Mouse (Mus musculus) kidney, adult 2 months (tissue): ENCODE results near the gene S1pr1. TPM values are rescaled to one million over a fixed set of nuclear protein-coding genes. Genes with fewer than 3 reads are reported as not detected.

Source experiments
- DNase-seq: peaks from one replicate; pipeline ENCODE4 v3.0.0; 2021
- H3K27ac ChIP-seq: fragments of 200-500 bp; 2 replicates; pipeline ENCODE4 v1.5.1; 2012; ENCODE audit warnings: low read depth, low read length, control low read depth, inconsistent platforms; ENCODE audit not compliant: insufficient read depth
- H3K27me3 ChIP-seq: fragments of 200-500 bp; replicated peaks from 2 replicates; pipeline ENCODE4 v1.6.1; 2012; ENCODE audit warnings: mild to moderate bottlenecking, moderate library complexity, low read length, inconsistent platforms; ENCODE audit not compliant: control insufficient read depth, insufficient read depth
- H3K36me3 ChIP-seq: fragments of 200-500 bp; 2 replicates; pipeline ENCODE4 v1.6.1; 2012; ENCODE audit warnings: mild to moderate bottlenecking, moderate library complexity, low read length, inconsistent platforms; ENCODE audit not compliant: control insufficient read depth, insufficient read depth
- H3K4me1 ChIP-seq: fragments of 200-500 bp; 2 replicates; pipeline ENCODE4 v1.6.1; 2011; ENCODE audit warnings: low read length; ENCODE audit not compliant: control insufficient read depth, insufficient read depth
- H3K4me3 ChIP-seq: fragments of 200-500 bp; 2 replicates; pipeline ENCODE4 v1.5.1; 2011; ENCODE audit warnings: mild to moderate bottlenecking, low read depth, low read length, control low read depth; ENCODE audit not compliant: insufficient read depth
- CTCF ChIP-seq: fragments of 200-500 bp; conservative IDR thresholded peaks from 2 replicates; pipeline ENCODE4 v1.5.1; 2011; ENCODE audit warnings: low read depth, mild to moderate bottlenecking, control low read depth, low read length, moderate library complexity, mixed read lengths; ENCODE audit not compliant: insufficient read depth, insufficient read length
- POLR2A ChIP-seq: fragments of 200-500 bp; IDR thresholded peaks from one replicate; pipeline ENCODE4 v1.6.1; 2011; ENCODE audit warnings: low read depth, low read length, control low read depth
- WGBS: fragments of 180-500 bp; shearing (Covaris S2); methylation state at CpG from one replicate; pipeline ENCODE4 v1.1.7; 2018; 5-methylcytosine and 5-hydroxymethylcytosine counted together
- polyA plus RNA-seq: library from polyadenylated mRNA; depleted of rRNA; stranded (reverse); fragments of >200 nt; gene quantifications from 2 replicates; pipeline ENCODE4 v1.2.3, GENCODE M21; 2012

The S1pr1 gene
- polyA plus RNA-seq, 1 experiment, result 24.0 TPM

DNA sequence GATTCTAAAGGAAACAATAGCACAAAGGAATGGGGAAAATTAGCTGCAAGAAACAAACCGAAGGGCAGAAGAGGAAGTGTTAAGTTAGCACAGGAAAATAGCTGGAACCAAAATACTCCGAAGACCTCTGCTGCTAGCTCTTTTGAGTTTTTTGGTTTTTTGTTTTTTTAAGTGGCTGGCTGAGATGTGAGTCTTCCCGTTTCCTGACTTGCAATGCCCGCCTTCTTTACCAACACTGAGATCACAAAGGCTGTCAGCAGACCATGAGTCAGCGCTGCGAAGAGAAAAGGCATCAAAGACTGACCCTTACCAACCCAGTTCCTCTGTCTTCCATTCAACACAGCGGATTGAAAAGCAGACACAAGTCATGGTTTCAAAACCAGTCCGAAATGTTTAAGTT is 25.5 kb downstream of the S1pr1 start:
- TF ChIP-seq CTCF (no peak), POLR2A (no peak)
- whole genome bisulfite sequencing, result 42% methylated on average over 8 of the region's 8 CpGs
- H3K27ac ChIP-seq, result no peak overlapping the region; the same call in 1 of the 2 replicates
- no peaks in the 10 kb centered on the region for H3K4me1 ChIP-seq
- H3K27me3 ChIP-seq, result no peaks in the 10 kb centered on the region
- no peak overlapping the region for H3K4me3 ChIP-seq
- peak; percentile 46 for DNase-seq
- no peaks in the 10 kb centered on the region for H3K36me3 ChIP-seq

DNA sequence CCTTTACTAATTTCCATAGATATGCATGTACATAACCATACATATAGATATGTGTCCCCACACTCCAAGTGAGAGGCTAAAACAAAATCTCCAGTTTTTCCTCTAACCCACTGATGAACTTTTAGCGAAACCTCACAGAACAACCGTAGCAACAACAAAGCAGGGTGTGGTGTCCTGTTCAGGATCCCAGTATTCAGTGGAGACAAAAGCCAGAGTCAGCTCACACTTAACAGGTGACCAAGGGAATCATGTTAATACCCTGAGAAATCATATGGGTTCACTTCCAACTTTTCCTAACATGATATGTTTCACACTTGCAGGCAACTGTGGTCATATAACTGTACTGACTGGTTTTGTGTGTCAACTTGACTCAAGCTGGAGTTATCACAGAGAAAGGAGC is 27.1 kb downstream of the S1pr1 start:
- H3K36me3 ChIP-seq, result no peaks in the 10 kb centered on the region
- no peak for TF ChIP-seq POLR2A
- TF ChIP-seq CTCF, result no peak
- H3K4me1 ChIP-seq, result no peaks in the 10 kb centered on the region
- no peak overlapping the region for H3K4me3 ChIP-seq
- no peak for DNase-seq
- H3K27ac ChIP-seq, result no peak overlapping the region
- 82% methylated on average over 2 of the region's 2 CpGs for WGBS
- H3K27me3 ChIP-seq, result no peaks in the 10 kb centered on the region

DNA sequence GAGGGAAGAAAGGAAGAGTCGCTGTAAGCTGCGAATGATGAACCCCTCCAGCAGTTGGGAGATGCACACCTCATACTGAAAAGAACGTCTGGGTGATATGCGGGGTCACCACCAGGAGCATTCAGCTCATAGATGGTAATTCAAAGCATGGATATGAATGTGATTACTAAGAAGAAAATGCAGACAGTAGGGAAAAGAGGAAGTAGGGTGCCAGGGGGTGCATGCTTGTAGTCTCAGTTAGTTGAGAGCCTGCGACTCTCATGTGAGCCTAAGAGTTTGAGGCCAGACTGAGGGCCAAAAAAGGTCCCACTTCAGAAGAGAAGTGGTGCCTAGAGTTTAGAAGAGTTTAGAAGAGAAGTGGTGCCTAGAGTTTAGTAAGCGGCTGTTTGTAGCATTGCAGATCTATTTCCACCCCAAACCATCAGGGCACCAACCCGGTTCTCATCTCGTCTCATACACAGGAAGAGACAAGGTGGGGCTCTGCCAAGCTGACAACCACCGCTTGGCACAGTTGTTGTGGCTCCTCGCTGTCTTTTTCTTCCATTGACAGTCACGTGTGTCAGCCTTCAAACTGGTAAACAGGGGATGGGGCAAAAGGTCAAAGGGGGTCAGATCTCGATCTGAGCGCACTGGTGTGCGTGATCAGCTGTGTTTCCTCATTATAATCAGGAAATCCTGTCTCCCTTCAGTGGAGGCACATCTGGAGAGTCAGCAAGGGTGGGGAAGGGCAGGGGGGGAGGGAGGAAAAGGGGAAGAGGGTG is 32.4 kb downstream of the S1pr1 start:
- H3K36me3 ChIP-seq, result no peaks in the 10 kb centered on the region
- WGBS, result 63% methylated on average over 14 of the region's 14 CpGs
- H3K27ac ChIP-seq, result no peak overlapping the region
- H3K4me3 ChIP-seq, result no peak overlapping the region
- TF ChIP-seq CTCF (no peak), POLR2A (no peak)
- DNase-seq, result peak; percentile 65
- H3K4me1 ChIP-seq, result no peaks in the 10 kb centered on the region
- no peaks in the 10 kb centered on the region; the same call in 1 of the 2 replicates for H3K27me3 ChIP-seq

DNA sequence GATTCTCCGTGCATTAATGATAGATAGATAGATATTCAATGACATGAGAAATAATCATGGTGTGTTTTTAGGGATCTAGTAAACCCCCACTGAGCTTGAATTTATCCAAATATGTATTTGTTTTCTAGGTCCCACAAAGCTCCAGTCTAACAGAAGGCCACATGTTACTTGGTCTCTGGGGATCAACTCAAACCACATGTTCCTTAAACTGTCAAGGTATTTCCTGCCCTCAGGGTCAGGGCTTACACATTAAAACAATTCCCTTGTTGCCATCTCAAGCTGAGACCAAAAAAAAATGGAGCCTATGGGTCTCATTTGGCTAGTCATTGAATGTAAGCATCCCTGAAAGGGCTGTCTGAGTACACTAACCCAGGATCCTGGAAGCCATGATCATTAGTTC is 33.7 kb downstream of the S1pr1 start:
- DNase-seq, result no peak
- Histone ChIP-seq H3K27me3 (no peaks in the 10 kb centered on the region; the same call in 1 of the 2 replicates), H3K27ac (no peak overlapping the region), H3K36me3 (no peaks in the 10 kb centered on the region), H3K4me1 (no peaks in the 10 kb centered on the region), H3K4me3 (no peak overlapping the region)
- WGBS, result 84% methylated on average over 1 of the region's 1 CpGs
- TF ChIP-seq CTCF, result no peak
- no peak for TF ChIP-seq POLR2A

DNA sequence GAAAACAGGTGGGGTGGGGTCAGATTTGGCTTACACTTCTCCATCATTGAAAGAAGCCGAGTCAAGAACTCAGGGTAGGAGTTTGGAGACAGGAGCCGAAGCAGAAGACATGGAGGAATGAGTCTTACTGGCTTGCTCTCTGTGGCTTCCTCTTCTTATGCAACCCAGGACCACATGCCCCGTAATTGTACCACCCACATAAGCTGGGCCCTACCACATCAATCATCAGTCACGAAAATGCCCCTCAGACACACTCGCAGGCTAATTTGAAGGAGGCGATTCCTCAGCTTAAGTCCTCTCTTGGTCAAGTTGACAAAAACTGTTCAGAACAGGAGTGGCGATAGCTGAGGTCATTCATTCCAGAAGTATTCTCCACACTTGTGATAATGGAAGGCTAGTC is 35.9 kb downstream of the S1pr1 start:
- no peak for TF ChIP-seq CTCF
- no peak for TF ChIP-seq POLR2A
- no peaks in the 10 kb centered on the region for H3K4me1 ChIP-seq
- DNase-seq, result no peak
- H3K4me3 ChIP-seq, result no peak overlapping the region
- H3K36me3 ChIP-seq, result no peaks in the 10 kb centered on the region
- H3K27me3 ChIP-seq, result no peaks in the 10 kb centered on the region; the same call in 1 of the 2 replicates
- no peak overlapping the region for H3K27ac ChIP-seq
- WGBS, result 87% methylated on average over 7 of the region's 7 CpGs

GRCm38 (mm10) chr3:115675546-115676535 is 39.0 kb downstream of the S1pr1 start:
- H3K27ac ChIP-seq, result no peak overlapping the region
- 88% methylated on average over 6 of the region's 6 CpGs for WGBS
- no peak for DNase-seq
- no peak overlapping the region for H3K4me3 ChIP-seq
- H3K36me3 ChIP-seq, result no peaks in the 10 kb centered on the region
- TF ChIP-seq CTCF, result no peak
- TF ChIP-seq POLR2A, result no peak
- H3K27me3 ChIP-seq, result no peaks in the 10 kb centered on the region; the same call in 1 of the 2 replicates
- H3K4me1 ChIP-seq, result no peaks in the 10 kb centered on the region

GRCm38 (mm10) chr3:115674665-115675064 is 40.2 kb downstream of the S1pr1 start:
- H3K36me3 ChIP-seq, result no peaks in the 10 kb centered on the region
- no peak overlapping the region for H3K27ac ChIP-seq
- H3K27me3 ChIP-seq, result no peaks in the 10 kb centered on the region; the same call in 1 of the 2 replicates
- H3K4me3 ChIP-seq, result no peak overlapping the region
- no peak for DNase-seq
- TF ChIP-seq CTCF (no peak), POLR2A (no peak)
- H3K4me1 ChIP-seq, result no peaks in the 10 kb centered on the region
- 88% methylated on average over 5 of the region's 5 CpGs for WGBS
